Mouse (Mus musculus): ENCODE results near the gene Crhbp.

The Crhbp gene

DNA sequence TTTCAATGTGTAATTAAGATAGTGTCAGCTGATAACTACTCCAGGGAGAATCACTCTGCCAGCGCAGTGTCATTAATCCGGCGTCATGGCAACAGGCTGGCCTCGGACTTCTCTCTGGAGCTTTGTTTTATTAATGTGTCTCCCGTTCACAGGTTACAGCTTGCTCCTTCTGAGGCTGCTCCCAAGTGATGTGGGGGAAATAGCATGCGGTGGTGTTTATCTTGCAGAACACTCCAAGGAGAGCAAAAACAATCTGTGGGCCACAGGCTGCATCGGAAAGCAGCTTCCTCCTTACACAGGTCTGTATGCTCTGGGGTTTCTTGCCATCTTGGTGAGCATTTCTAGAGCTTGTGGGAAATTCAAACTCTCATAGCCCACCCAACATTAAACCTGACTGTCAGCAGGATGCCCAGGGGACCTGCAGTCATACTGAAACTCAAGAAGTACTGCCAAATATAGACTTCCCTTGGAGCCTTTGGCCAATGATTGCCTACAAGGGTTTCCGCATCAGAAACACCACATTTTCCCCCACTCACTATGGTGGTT lies 25.4 kb downstream of the Crhbp start:
- DNase-seq (ENCODE audit: low spot score in 2 of 2): peak; percentile 34 to 46

DNA sequence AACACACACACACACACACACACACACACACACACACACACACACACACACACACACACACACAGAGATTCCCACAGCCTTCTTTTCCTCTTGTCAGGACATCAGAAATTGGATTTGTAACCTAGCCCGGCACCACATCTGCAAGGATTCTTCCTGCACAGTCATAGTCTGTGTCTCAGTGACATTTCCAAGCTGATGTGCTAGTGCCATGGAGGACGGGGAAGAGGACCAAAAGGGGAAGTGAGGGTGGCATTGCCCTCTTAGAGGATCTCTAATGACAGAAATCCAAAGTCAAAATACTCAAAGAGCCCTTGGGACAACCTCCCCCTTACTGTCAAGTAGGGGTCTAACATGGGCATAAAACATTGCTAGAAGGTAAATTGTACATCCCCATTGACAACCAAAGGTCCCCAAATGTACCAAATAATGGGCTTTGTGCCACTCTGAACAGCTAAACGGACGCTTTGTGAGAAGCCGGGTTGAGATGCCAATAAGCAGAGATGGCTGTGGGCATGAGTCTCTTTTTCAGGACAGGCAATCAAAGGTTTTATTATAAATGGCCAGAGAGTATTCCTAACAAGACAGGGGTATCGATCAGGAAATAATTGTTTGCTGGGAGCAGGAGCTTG lies 26.0 kb downstream of the Crhbp start:
- DNase-seq (ENCODE audit: low spot score in 2 of 2): no peak

DNA sequence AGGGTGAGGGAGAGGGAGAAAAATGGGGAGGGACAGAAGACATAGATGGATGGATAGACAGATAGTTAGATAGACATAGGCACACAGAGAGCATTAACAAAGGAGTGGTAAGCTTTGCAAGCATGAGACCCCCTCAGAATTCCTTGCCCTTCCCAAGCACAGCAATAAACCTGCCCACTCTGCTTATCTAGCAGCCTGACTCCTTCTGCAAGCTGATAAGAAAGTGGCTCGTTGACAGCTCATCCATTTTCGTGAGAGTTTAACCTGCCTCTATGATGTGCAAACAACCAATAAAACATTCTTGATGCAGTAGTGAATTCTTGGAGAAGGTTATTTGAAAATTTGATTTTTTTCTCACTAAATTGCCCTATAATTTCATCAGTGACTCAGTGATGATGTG lies 32.5 kb downstream of the Crhbp start:
- no peak for DNase-seq (ENCODE audit: low spot score in 2 of 2)

DNA sequence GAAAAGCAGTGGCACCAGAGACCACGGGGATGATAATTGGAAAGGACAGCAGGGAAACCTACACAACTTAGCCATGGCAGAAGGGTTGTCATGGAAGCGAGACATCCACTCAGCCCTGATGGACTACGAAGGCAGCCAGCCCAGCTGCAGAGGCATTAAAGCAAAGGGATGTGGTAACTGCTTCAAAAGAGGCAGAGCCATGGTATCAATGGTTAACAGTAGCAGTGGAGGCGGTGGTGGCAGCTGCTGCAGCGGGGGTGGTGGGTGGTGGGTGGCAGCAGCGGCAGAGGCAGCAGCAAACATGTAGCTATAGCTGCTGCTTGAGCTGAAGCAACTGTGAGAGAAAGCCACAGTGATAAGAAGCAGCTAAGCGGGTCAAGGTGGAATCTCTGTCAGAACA lies 51.5 kb downstream of the Crhbp start:
- no peak for DNase-seq (ENCODE audit: low spot score in 2 of 2)

DNA sequence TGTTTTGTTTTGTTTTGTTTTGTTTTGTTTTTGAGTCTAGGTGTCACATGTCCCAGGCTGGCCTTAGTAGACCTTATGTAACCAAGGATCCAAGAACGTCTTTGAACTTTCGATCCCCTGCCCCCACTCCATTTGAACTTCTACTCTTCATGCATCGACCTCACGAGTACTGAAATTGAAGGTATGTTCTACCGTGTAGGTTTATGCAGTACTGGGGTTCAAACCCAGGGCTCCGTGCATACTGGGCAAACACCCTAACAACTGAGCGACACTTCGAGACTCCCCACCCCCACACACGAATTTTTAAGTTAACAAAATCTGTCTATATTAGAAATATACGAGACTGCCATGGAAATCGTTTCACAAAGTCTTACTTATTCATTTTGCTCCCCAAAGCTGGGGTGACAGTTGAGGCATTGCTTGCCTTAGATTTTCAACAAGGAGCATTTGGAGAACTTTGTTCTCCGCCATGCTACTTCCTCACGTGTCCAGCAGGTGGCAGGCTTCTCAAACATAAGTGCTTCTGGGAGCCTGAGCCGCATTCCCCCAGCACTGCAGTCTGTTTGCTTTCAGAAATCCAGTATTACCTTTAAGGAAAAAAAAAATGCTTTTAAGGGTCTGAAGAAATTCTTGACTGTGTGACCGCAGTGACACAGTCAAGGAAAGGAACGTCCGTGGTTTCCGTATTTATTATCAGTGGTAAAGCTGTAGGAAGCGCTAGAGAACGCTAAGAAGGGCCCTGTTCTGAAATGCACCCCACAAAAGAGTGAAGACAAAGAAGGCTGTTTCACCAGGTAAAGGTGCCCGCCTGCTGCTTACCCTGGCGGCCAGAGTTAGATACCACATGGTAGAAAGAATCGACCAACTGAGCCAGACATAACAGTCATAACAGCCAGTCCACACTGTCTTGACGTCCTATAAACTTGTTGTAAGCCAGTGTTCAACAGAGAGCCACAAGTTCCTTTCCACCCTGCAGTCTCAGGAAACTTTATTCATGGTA lies 54.6 kb downstream of the Crhbp start:
- peak; percentile 82 to 89 for DNase-seq (ENCODE audit: low spot score in 2 of 2)

DNA sequence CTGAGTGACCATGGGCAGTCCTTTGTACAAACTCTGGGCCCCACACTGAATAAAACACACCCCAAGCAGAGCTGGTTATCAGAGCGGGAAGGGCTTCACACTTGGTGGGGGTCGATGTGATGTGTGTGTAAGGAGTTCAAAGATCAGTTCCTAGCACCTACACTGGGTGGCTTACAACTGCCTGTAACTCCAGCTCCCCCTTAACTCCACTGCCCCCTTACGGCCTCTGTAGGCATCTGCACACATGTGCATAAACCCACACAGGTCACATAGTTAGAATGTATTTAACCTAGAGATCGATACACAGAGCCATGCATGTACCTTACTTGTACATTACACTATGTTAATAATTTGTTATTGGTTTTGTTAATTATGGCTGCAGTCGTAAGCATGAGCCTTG lies 56.5 kb downstream of the Crhbp start:
- no peak for DNase-seq (ENCODE audit: low spot score in 2 of 2)

DNA sequence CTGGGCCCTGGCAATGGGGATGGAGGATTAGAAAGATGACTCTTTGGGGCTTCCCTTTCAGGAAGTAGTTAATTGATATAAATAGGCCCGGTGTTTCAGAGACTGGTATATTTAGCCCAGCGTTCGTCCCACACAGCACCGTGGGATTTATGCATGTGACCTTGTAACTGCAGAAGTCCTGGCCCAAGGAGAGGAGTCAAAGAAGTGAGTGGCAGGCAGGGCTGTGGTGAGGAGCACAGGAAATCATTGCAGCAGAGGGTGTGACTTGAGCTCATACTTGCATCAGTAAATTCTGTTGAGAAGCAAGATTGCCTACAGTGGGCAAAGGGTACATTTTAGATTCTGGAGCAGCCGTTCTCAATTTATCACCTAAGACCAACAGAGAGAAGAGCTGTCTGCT lies 62.3 kb downstream of the Crhbp start:
- no peak for DNase-seq (ENCODE audit: low spot score in 2 of 2)
